Mouse (Mus musculus) adrenal gland, postnatal 10 days (tissue): ENCODE results near the gene P4hb. TPM values are rescaled to one million over a fixed set of nuclear protein-coding genes. Genes with fewer than 3 reads are reported as not detected.
"Not testable (repeated sequence)": the region's sequence is repeated elsewhere in the genome, so short reads cannot be mapped to it uniquely, and the experiment has no call there.

ENCODE experiments used
- DNase-seq: peaks from one replicate; pipeline ENCODE4 v3.0.0; 2021; ENCODE audit warnings: mixed read lengths
- total RNA-seq, 2 experiments: library from RNA; stranded (reverse); gene quantifications; 2 replicates each; pipeline ENCODE4 v1.2.3; 2021

The P4hb gene
- total RNA-seq, 2 experiments from 2014 or later: 424 to 571 TPM

DNA sequence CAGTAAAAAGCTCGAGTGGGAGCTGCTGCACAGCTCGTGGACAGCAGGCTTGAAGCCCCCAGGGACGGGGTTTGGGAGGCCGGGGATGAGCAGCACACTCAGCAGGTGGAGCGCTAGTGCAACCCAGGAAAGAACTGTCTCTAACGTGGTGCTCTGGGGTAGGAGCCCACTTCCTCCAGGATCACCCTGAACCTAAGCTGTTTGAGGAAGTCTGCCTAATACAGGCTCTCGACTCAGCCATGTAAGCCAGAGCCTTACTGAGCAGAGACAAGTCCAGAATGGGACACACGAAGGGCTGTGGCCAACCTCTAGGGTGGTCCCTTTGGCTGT is 34.1 kb downstream of the P4hb start:
- no peak for DNase-seq

DNA sequence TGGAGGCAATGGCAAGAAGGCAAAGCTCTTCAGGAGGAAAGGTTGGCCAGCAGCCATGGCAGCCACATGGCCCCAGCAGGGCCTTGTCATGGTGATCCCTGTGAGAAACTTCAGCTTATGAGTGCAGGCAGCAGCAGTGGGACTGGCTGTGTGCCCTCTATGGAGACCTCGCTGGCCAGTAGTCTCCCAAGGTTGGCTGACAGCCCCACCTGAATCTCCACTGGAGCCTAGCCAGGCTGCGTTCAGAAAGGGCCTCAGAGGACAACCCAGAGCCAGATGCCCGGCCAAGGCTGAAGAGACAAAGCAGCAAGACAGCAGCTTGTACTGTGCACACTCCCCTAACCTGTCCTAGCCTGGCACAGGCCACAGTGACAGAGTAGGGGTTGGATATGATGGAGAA is 34.6 kb downstream of the P4hb start:
- peak; percentile 83 for DNase-seq

DNA sequence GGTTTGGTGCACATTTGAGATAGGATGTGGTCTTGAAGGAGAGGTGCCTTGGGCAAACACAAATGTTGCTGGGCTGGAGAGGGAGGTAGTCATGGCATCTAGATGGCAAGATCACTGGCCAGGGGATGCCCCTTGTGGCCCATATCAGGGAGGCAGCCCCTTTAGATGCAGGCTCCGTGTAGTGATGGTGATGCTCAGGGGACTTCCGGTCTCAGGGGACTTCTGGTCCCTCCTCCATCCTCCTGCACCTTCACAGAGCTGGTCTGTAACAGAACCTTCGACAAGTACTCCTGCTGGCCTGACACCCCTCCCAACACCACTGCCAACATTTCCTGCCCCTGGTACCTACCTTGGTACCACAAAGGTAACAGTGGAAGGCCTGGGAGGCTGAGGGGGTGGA is 37.2 kb downstream of the P4hb start:
- DNase-seq: no peak

DNA sequence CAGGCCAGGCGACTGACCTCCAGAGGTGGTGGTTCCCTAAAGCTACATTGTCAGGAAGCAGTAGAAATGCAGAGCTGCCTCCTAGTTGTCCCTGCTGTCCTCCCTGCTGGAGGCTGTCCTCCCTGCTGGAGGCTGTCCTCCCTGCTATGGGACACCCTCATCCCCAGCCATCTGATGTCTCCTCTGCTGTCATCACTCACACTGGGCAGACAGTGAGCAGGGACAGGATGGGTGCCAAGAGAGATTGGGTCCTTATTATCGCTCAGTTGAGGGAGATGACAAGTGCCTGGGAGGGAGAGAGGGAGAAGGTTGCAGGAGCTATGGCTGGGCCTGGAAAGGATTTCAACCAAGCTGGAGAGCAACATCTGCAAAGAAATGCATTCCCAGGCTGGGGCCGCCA is 37.9 kb downstream of the P4hb start:
- no peak for DNase-seq

DNA sequence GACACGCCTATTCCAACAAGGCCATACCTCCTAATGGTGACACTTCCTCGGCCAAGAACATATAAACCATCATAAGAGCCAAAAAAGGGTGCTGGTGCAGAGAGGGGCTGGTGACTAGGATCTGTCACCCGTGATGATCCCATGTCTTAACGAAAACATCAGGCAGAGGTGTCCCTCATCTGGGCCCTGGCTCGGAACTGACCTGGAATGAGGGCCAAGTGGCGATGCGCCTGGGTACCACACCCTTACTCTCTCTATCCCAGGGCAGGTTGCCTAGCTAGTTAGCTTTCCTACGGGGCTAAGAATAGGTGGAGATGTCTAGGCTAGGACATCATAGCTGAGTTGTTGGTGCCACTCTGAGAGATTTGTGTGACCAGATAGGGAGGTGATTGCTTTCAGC is 39.0 kb downstream of the P4hb start:
- no peak for DNase-seq

DNA sequence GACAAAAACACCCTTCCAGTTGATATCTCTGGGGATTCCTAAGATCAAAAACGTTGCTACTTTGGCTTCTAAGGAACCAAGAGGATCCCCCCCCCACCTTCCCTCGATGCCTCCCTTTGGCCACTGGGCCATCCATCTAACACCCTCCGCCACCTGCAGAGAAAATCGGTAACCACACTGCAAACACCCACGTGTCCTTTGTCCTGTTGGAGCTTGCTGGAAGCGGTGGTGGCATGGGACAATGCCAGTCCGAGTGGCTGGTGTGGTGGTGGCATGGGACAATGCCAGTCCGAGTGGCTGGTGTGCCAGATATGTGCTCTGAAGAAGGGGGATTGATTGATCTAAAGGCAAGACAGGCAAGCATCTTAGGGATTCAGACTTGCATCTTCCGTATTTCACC is 41.4 kb downstream of the P4hb start:
- DNase-seq: no peak

DNA sequence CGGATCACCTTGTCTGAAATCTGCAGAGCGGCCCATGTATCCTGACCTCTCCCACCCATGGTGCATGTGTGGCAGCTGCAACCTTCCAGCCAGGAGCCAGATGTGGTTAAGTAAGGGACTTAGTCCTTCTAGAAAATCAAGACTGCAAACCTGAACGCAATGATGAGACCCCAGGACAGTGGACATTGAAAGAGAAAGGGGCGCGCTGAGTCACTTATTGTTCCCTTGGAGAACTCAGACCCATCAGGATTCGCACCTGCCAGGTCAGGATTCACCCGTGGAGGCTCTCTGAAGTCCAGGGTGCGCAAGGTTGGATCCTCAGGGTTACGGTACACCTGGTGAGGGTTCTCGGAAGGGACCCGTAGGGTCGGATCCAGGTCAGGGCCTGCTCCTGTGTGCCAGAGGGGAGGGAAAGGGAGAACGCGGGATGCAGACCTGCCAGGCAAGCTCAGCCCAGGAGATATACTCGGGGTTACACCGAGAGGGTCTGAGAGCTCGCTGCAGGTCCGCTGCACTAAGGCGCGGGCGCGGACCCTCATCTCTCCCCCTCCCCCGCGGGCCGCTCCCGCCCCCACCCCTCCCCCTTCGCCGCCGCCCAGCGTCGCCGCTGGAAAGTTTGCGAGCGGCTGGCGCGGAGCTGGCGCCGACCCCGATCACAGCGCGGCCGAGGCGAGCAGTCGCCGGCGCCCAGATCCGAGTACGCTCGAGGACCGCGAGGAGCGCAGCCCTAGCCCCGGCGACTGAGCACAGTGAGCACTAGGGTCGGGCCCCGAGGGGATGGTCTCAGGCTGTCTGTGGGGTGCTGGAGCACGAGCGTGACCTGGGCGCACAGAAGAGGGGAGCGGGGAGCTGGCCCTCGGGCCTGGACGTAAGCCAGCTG is 42.7 kb downstream of the P4hb start, which contains the start of gene Gcgr:
Gene Gcgr (plus strand): TSS at position 615 of the 880 bp plus-strand sequence.
- DNase-seq: no peak

DNA sequence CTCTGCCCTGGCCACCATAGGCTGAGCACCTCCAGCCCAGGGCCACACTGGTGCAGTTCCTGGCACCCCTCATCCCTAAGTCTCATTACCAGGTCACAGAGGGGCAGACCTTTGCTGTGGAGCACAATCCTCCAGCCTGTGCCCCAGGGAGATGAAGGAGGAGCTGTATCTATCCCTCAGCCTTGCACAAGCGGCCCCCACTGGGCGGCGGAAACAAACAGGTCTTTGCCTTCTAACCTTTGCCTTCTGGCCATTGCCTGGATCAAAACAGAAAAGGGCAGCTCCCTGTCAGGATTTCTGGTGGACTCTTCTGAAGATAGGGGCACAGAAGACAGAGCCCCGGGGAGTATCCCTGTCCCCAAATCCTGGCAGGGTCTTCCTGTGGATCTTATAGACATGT is 44.1 kb downstream of the P4hb start:
- no peak for DNase-seq

DNA sequence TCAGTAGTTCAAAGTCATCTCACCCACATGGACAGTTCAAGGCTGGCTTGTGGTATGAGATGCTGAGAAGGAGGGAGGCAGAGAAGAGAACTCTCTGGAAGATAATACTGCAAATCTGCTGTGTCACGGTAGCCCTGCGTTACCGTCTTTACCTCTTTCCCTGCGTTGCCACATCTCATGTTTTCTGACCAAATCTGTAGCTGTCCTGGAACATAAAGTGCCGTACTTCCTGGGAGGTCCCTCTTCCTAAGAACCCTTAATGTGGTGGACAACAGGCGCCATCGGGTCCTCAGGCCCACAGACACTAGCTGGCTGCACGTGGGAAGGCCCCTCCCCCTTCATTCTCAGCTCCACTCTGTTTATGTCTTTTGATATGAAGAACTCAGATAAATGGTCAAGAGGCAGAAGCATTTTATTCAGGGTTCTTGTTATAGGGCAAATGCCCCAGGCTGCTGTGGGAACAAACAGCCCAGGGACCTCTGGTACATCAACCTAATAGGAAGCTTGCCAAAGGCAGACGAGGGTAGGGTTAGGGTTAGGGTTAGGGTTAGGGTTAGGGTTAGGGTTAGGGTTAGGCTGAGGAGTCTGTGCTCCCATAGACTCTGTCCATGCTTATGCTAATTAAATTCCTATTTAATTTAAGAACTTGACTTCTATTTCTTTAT is 45.2 kb downstream of the P4hb start:
- DNase-seq: no peak

DNA sequence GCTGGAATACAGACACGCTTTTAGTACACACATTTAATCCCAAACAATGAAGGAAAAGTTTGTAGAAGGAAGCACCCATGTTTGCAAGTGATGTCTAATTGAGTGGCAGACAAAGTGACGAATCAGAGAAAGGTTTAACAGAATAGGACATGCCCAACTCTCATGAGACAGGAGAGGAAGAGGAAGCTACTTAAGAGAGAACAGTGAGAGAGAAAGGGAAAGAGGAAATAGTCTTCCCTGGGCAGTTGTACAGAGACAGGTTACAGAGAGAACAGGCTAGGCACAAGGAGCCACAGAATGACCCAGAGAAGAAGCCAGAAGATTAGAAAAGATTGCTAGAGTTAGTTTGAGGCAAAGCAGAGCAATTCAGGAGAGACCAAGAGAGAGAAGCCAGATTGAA is 47.1 kb downstream of the P4hb start:
- no peak for DNase-seq

DNA sequence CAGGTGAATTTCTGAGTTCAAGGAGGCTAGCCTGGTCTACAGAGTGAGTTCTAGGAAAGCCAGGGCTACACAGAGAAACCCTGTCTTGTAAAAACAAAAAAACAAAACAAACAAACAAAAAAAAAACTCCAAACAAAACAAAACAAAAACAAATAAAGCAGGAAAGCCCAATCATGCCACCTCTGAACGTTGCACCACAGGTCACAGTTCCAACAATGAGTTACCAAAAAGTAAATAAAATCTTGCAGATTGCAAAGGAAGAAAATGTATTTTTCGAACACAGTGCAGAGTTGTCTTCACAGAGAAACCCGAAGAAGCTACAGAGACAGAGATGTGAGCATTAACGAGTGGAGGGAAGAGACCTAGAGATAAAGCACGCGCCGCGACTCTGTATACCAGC is 50.5 kb downstream of the P4hb start:
- no peak for DNase-seq

DNA sequence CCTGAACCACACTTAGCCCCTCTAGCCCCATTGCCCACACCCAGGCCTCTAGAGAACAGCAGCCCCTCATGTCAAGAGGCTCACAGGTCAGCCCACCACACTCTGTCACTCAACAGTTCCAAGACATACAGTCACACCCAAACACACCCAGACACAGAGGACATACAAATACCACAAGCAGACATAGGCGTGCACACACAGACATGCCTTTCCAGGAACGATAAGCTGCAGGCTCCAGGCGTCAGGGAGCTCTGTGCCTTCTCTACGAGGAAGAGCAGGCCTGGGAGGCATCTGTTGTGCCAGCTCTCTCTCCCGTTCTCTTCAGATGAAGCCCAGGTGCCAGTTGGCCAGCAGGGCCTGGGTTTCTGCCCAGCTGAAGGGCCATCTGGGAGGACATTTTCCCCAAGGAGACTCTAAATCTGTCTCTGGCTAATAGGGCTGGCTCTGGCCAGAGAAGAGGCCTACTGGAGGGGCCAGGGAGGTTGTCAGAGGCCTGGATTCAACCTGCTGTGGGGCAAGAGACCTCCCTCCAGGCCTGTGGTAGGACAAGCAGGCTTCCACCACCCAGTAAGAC is 52.0 kb downstream of the P4hb start:
- DNase-seq: peak; percentile 78

DNA sequence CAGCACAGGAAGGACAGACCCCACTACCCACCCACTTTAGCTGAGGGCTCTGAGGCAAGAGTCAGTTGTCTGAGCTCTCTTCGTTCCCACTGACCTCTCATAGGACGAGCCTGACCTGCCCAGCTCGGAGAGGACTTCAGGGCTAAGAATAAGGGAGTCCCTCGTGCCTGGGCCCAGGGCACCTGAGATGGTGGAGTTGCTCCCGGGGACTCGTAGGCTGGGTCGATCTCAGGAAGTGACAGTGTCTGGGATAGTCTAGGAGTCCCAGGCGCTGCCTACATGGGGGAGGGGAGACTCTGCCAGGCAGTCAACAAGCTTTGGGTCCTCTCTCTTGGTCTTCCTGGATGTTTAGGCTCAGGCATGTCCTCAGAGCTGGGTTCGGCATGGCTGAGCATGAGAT is 52.6 kb downstream of the P4hb start:
- DNase-seq: no peak

DNA sequence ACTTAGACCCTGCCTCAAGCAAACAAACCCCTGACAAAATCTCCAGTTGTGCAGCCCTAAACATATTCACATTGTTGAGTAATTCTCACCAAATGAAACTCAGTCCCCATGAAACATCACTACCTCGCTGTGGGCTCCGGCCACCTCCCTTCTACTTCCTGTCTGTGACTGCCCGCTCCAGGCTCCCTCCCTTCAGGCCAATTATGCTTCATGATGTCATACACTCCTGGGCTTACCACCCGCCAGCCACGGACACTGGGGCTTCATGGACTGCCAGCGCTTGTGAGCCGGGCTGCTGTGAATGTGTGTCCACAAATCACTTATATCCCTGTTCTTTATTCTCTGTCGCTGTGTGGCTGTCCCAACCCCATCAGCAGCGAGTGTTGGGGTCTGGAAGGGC is 53.3 kb downstream of the P4hb start:
- peak; percentile 58 for DNase-seq

DNA sequence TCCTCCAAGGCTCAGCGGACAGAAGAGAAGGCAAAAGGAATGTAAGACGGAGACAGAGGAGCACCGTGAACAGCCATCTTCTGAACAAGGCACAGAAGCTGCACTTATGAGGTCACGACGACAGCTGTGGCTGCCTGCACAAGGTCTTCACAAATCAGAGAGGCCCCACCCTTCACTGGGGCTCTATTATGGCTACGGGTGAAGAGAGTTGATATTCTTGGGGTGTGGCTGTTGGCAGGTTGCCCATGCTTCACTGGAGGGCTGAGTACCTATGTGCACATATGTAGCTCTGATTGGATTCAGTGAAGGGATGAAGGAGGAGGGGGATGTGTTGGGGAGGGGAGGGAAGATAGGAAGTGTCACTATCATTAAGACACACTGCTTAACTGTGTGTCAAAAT is 54.5 kb downstream of the P4hb start:
- DNase-seq: no peak

DNA sequence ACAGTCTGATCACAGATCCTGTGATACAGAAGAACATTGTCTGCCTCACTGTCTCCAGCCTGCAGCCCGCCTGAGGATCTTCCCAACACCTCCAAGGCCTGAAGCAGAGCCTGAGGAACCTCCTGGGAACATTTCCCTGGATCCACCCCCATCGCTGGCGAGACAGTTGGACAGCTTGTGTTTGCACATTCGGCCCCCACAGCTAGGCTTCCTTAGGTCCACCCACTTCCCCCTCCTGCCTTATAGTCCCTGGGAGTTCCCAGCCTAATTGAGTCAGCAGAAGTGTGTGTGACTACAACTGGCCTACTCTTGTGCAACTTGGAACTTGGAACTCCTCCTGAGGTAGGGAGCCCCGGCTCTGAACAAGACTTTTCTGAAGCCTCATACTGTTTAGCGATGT is 55.0 kb downstream of the P4hb start:
- DNase-seq: no peak

DNA sequence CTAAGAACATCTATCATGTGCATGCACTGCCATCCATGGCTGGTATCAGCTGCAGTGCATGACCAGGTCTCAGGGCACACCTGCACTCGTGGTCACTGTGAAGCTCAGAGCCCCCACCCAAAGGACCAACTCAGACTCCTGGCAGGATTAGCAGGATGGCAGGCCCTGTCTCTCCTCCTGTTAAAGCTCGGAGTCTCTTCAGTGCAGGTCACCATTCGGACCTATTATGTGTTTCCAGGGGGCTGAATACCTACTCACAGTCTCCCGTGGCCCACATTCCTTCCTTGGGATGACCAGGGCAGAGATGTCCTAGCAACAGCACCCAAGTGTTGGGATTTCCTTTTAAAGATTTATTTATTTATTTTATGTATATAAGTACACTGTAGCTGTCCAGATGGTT is 55.9 kb downstream of the P4hb start:
- DNase-seq: no peak

DNA sequence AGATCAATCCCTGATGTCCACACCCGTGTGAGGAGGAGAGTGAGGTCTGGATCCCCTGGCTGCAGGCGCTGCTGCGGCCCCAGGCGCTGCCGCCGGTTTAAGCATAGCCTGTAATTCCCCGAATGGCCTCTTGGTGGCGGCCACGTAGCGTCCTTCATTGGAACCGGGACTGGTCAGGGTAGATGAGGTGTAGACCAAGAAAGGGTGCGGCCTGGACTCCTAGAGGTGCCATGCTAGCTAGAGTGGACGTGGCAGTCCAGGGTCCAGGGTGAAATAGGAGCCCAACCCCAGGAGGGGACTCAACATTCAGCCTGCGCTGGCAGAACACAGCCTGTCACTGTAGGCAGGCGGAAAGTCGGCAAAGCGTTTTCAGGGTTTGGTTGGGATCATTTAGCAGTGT is 57.4 kb downstream of the P4hb start:
- peak; percentile 94 for DNase-seq

DNA sequence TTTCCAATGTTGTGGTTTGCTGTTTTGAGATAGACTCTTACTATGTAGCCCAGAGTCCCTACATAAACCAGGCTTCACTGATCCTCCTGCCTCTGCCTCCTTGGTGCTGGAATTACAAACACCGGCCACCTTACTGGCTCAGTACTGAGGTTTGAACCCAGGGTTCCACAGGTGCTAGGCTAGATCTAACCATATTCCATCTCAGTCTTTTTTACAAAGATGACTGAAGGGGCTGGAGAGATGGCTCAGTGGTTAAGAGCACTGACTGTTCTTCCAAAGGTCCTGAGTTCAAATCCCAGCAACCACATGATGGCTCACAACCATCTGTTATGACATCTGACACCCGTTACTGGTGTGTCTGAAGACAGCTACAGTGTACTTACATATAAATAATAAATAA is 58.8 kb downstream of the P4hb start:
- DNase-seq: not testable (repeated sequence)

DNA sequence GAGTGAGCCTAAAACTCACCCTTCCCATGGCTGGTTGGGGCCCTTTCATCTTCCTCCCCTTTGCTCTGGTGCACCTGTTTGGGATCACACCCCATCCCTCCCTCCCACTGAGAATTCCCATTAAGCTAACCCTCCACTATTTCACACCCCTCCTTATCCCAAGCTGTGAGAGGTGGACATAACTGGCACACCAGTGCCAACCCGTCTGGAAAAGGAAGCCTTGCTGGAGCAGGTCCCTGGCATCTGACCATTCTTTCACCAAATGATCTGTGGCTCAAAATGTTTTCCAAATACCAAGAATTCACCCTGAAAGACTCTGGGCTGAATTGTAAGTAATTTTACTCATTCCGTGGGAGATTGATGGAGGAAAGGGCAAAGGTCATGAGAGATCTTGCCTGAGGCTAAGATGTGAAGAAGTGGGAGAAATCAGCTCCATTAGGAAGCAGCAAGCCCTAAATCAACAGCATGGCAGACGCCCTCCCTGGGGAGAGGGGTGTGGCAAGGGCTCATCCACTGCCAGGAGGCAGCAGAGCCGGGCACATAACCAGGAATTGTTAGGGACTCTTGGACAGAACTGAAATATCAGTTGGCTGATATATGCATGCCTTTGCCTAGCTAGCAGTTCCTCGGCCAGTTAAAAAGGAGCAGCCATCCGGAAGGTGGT is 60.1 kb downstream of the P4hb start:
- peak; percentile 72 for DNase-seq

DNA sequence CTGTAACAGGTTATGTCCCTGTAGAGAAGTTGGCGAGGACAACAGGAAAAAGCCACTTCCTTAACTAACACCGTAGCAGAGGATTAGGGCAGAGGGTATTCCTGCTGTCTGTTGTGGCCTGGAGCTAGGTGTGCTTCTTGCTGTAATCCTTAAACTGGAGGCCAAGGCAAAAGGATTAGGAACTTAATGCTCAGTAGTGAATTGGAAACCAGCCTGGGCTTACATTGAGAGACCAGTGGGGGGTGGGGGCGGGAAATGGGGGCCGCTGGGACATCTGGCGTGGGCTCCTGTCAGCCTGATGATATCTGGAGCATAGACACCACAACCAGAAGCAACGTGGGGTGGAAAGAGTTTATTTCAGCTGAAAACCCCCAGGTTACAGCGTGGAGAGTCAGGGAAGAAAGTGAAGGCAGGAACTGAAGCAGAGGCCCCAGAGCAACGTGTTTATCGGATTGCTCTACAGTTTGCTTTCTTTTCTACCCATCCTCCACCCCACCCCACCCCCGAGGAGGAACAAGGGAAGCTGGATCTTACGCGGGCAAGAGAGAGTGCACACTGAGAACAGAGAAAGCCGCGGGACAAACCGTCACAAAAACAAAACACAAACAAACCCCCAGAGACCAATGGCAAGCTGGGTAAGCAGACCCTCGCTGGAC is 62.5 kb downstream of the P4hb start:
- no peak for DNase-seq
